Mouse (Mus musculus): Measurements from ENCODE around the gene Arhgap35.

Gene Arhgap35

DNA sequence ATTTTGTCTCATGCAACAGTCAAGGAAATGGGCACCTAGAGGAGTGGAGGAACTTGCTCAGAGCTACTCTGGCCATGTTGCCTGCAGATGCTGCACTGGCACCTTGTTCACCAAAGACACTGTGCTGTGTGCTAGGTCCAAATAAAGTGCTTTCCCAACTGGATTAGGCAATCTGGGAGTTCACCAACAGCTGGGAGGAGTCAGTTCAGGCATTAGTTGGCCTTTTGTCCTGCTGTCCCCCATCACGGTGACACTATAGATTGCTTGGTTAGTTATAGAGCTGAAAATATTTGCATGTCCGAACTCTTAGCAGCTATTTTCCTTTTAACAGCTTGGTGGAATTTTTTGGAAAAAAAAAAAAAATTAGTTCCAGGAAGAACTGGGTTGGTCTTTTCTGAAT, 88.8 kb downstream of the Arhgap35 start:
- DNase-seq (ENCODE audit: extremely low read depth, low read depth, low spot score), result no peak

DNA sequence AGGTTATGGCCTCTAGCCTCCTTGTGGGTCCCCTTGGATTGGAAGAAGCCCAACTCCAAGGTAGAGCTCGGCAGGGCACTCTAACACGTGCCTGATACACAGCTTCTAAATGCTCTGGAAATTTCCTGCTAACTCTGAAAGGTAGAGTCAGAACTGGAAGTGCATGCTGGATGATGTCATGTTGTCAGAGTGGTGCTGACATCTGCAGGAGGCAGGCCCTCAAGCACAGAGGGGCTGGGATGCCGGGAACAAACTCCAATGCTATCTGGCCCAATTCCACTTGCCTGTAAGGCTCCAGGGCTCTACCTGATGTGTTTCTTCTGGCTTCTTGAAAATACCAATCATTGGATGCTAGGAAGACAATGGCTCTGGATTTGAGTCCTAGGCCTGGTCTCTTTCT, 89.3 kb downstream of the Arhgap35 start:
- no peak for DNase-seq (ENCODE audit: extremely low read depth, low read depth, low spot score)

DNA sequence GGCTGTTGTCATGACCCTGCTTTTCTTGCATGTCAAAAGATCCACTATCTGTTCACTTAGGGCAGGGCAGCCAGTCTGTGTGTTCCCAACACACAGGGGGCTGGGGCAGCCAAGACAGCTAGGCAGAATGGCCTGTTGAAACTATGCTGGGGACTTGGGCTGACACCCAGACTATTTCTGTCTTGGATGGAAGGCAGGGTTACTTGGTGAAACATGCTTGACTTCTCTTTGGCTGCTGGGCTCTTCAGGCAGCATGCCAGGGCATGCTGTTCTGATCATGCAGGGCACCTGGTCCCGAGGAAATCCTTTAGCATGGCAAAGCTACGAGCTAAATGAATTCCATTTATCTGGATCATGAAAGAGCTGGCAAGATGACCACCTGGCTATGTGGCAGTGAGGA, 90.5 kb downstream of the Arhgap35 start:
- DNase-seq (ENCODE audit: extremely low read depth, low read depth, low spot score), result peak; percentile 71

DNA sequence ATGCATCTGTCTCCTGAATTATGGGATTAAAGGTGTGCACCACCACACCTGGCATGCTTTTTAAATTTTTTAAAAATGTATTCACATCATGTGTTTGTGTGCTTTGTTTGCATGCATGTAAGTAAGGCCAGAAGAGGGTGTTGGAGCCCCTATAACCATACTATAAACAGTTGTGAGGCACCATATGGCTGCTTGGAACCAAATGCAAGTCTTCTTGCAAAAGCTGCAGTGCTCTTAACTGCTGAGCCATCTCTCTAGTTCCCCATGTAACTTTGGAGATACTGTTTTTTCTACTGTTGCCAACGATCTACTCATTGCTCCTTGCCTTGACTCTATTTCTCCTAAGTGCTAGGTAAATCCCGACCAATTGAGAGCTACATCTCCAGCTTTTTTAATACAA, 95.5 kb downstream of the Arhgap35 start:
- no peak for DNase-seq (ENCODE audit: extremely low read depth, low read depth, low spot score)

DNA sequence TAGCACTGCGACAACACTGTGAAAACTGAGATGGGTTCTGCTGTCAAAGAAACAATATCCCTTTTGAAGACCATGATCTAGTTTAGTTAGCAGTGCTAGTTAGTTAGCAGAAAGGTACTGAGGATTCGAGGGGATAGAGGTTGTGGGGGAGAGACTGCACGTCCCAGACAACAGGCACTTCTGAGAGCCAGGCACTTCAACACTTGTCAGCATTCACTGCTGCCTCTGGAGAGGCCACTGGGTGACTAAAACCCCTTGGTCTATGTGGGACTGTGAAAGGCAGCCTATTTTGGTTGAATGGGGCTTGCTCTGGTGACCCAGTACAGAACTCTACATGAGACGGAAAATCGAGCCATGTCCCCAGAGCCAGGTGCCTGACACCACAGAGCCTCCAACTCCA, 97.6 kb downstream of the Arhgap35 start:
- no peak for DNase-seq (ENCODE audit: extremely low read depth, low read depth, low spot score)

DNA sequence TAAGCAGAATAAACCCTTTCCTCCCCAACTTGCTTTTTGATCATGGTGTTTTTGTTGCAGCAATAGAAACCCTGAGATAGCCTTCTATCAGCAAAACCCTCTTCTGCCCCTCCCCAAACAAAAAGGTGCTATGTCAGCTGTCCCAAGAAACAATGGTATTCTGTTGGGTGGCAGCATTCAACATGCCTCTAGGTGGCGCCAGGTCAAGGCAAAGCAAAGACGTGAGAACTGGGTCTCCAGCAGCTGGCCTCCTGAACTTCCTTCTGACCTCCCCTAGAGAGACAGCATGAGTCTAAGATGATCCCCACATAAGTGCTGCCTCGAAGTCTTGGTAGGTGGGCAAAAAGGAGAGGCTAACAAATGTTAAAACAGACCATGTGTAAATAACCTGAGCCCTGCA, 107.5 kb downstream of the Arhgap35 start:
- no peak for DNase-seq (ENCODE audit: extremely low read depth, low read depth, low spot score)

DNA sequence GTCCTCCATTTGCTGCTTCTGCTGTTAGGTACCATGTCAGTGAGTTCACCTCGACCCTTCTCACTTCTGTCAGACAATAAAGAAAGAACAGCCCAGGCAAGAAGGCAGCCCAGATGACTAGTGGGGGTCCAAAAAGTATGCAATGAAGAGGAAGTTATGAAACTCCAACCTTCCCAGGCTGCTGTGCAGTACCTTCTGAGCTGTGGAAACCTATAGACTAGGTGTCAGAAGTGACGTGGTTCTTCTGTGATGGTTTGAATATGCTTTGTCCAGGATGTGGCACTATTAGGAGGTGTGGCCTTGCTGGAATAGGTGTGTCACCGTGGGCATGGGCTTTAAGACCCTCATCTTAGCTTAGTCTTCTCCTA, 109.6 kb downstream of the Arhgap35 start:
- DNase-seq (ENCODE audit: extremely low read depth, low read depth, low spot score), result no peak

DNA sequence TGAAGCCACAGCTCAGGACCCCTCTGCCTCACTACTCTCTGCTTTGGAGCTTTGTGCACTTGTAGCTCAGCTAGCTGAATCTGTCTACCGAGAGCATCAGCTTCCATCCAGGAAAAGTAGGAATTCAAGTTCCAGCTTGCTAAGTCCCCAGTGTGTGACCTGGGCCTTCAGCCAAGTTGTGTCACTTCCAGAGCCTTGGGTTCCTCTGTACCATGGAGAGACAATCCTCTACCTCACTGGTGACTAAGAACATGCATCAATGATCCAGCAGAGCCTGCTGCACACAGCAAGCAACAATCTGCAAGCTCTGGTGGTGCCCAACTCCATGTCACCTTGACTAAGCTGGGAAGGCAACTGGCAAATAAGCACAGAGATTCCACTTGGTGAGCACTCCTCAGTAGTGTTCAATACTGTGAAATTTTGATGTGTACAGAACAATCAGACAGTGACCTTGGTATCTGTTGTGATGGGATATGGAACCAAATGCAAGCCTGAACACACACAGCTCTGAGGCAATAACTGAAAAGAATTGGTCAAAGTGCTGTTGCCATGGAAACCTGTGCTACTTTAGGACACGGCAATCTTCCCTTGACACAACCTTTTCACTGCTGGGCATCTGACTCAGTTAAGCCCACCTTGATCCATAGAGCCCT, 110.1 kb downstream of the Arhgap35 start:
- no peak for DNase-seq (ENCODE audit: extremely low read depth, low read depth, low spot score)

DNA sequence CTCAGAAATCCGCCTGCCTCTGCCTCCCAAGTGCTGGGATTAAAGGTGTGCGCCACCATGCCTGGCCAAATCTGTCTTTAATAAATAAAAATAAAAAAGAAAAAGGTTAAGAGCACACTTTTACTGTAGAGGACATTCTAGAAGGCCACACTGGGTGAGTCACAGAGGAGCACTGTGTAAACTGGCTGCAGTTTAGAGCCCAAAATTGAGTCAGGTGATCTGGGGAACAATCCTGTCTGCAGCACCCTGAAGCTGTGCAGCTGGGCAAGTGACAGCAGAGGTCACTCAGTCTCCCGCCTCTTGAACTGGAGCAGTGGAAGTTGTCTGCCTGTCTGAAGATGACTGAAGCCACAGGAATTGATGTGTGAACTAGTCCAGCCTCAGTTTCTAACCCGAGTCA, 113.2 kb downstream of the Arhgap35 start:
- DNase-seq (ENCODE audit: extremely low read depth, low read depth, low spot score), result no peak

DNA sequence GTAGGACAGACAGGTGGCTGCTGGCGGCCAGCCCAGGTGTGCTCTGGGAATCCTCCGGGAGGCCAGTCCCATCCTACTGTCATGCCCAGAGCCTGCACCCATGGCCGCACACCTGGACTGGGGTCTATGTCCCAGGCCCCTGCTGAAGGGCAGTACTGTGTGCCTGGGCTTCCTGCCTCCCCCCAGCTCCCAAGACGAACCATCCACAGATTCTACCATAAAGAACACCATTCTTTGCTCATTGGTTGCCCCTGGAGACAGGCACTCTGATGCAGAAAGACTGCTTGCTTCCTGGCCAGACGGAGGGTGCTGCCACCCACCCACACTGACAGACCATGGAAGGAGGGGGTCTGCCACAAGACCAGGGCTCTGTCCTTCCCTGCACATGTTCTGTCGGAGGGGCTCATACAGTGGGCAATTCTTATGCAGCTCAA, 115.1 kb downstream of the Arhgap35 start:
- no peak for DNase-seq (ENCODE audit: extremely low read depth, low read depth, low spot score)

DNA sequence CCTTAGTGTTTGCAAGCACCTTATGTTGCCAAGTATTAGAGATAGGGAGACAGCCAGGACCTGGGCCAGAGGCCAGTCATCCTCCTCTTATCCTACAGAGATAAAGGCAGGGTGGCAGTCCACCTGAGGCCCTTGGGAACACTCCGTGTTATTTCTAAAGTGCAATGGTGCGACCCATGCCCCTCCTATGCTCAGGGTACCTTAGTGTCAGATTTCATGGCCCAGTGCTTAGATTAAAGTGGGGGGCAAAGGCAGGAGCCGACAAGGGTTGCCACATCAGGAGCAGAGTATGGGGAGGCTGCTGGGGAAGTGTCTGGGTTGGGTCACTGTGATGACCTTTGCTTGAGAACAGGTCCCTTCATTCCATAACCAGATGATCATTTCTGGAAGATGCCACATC, 118.5 kb downstream of the Arhgap35 start:
- DNase-seq (ENCODE audit: extremely low read depth, low read depth, low spot score), result no peak

DNA sequence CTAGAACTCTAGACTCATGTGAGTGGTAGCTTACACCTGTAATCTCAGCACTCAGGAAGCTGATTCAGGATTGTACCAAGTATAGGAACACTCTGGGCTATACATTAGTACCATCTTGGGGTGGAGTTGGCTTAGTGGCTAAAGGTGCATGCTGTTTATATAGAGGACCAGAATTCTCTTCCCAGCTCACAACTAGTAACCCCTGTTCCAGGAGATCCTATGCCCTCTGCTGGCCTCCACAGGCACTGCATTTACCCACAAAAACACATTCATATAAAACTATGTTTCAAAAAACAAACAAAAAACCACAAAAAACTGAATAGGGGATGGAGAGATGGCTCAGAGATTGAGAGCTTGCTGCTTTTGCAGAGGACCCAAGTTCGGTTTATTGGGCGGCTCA, 121.4 kb downstream of the Arhgap35 start:
- no peak for DNase-seq (ENCODE audit: extremely low read depth, low read depth, low spot score)

DNA sequence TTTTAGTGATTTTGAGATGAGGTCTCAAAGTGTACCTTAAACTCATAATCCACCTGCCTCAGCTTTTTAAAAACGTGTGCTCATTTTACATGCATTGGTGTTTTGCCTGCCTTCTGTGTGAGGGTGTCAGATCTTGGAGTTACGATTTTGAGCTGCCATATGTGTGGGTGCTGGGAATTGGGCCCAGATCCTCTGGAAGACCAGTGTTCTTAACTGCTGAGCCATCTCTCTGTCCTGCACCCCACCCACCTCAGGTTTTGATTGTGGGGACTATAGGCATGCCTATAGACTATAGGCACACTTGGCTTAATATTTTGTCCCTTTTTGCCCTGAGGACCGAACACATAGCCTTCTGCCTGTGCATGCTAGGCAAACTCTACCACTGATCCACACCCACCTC, 122.6 kb downstream of the Arhgap35 start:
- no peak for DNase-seq (ENCODE audit: extremely low read depth, low read depth, low spot score)

DNA sequence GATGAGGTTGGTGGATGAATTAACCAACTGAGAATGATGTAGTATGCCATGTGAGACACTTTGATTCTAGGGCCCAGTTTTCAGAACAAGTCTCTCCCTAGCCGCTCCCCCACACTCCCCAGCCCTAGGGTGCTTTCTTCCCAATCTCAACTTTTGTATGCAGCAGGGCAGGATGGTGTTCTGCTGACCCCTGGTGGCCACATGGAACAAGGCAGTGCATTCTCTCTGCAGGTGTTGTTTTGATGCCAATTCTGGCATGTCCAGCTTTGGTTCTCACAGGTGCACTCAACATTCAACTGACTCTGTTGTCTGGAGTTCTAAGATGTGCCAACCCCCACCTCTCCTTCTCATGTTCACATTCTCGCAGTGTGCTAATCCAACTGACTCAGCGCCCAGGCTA, 123.0 kb downstream of the Arhgap35 start:
- no peak for DNase-seq (ENCODE audit: extremely low read depth, low read depth, low spot score)

DNA sequence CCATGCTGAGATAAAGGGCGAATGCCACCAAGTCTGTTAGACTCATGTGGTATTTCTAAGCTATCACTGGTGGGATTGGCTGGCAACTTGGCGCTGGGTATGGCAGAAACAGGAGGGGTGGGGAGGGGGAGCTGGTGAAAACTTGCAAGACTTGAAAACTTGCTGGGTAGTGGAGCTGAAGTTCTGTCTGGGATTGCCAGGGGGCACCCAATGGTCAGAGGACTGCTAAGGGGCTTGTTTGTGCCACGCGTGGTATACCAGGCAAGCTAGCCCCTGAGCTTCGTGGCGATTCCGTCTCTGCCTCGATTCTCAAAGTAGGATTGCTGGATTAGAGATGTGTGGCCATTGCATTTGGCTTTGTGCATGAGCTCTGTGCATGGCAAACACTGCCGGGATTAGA, 124.8 kb downstream of the Arhgap35 start:
- DNase-seq (ENCODE audit: extremely low read depth, low read depth, low spot score), result no peak

DNA sequence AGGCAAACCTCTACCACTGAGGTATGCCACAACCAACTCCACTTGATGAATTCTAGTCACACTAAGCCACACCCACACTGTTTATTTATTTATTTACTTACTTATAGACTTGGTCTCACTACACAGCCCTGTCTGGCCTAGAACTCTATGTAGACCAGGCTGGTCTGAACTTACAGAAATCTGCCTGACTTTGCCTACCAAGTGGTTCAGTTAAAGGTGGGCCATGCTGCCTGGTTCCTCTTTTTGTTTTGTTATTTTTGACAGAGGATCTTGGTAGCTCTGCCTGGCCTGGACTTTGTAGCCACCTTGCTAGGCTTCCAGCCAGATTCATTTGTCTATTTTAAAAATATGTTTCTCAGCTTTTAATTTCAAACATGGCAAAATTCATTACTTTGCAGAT, 126.0 kb downstream of the Arhgap35 start:
- no peak for DNase-seq (ENCODE audit: extremely low read depth, low read depth, low spot score)

DNA sequence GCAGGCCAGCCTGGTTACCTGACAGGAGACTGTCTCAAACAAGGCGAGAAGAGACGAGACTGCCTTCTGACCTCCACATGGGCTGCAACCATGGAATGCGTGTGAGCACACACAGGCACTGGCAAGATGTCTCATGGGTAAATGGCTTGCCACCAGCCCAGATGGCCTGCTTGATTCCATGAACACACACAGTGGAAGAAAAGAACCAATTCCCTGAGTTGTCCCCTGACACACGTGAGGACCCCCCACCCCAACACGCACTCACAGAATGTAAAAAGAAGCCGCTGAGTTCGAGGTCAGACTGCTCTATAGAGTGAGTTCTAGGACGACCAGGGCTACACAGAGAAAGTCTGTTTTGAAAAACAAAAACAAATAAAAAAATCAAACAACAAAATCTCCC, 137.2 kb downstream of the Arhgap35 start, which contains the start of gene Npas1:
Npas1 (minus strand) TSS at position 101 of the 400 bp plus-strand sequence.
- no peak for DNase-seq (ENCODE audit: extremely low read depth, low read depth, low spot score)

DNA sequence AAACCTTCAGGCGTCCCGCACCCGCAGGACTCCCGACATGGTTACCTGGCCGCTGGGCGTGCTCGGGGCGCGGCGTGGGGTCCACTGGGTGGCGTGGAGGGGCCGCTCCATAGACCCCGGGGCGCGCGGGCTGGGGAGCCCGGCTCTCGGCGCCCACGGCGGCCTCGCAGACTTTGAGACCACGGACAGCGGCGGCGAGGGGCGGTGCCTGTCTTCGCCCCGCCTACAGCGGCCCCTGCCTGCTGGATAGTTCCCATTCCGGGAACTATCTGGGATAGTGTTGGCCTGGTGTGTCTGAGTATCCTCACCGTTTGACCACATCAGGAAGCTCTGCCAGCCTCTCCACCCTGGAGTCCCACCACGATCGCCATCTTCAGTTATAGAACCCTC, 138.2 kb downstream of the Arhgap35 start:
- DNase-seq (ENCODE audit: extremely low read depth, low read depth, low spot score), result no peak

DNA sequence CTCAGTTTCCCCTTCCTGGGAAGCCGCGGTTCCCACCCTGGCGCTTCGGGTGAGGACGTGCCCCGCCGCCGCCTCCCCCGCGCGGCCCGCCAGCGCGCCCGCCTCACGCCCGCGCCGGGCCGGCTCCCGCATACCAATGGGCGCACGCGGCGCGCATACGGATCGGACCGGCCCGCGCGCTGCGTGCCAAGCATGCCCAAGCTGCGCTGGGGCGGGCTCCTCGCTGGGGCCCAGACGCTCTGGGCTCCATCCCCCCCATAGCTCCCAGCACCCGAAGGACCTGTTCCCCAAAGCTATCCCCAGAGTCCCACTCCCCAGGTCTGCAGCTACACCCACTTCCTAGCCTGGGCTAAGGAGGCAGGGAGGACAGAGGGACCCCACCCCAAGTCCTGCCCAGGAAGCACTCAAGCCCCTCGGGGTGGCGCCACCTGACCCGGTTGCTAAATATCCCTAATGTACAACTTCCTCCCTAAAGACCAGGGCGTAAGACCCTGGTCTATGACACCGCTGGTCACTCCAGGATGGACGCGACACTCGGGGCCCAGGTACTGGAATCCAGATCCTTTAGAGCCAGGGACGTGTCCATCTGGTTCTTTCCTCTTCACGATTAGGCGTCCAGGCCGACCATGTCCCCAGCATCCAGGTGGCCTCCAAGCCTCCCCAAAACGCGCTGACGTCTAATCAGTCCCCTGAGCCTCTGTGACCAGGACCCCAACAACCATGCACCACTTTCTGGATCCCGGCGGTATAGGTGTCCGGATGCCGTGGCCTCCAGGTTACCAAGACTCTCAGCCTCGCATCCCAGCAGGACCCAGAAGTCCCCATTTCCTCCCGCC, 138.8 kb downstream of the Arhgap35 start:
- DNase-seq (ENCODE audit: extremely low read depth, low read depth, low spot score), result no peak

DNA sequence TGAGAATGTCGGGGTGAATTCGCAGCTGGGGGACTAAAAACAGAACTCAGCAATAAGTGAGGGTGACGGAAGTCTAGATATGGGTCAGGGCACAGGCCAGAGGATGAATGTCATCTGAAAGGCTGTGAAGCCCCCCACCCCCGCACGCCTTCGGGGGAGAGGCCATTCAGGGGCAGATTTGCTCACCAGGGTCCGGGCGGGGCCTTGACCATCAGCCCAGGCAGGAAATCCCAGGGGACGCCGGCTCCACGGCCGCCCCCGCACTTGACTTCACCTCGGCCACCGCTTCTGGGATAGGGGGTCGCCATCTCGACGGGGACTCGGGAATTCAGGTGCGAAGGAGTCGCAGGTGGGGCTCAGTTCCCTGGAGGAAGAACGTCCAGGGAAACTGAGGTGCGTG, 139.5 kb downstream of the Arhgap35 start:
- no peak for DNase-seq (ENCODE audit: extremely low read depth, low read depth, low spot score)

DNA sequence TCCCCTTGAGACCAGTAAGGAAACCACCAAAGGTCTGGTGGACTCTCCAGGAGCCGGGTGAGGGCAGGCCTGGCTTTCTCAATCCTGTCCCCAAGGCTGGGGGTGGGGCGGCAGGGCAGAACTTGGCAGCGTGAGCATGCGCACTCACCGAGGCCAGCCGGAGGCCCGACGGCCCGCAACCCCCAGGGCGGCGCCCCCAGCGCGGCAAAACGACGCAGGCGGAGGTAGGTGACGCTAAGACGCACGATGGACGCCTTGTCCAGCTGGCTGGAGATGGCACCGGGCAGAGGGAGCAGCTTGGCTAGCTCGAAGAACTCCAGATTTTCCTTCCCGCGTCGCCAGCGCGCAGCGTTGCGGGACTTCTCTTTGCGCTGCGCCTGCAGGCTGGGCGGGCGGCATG, 140.3 kb downstream of the Arhgap35 start:
- no peak for DNase-seq (ENCODE audit: extremely low read depth, low read depth, low spot score)

DNA sequence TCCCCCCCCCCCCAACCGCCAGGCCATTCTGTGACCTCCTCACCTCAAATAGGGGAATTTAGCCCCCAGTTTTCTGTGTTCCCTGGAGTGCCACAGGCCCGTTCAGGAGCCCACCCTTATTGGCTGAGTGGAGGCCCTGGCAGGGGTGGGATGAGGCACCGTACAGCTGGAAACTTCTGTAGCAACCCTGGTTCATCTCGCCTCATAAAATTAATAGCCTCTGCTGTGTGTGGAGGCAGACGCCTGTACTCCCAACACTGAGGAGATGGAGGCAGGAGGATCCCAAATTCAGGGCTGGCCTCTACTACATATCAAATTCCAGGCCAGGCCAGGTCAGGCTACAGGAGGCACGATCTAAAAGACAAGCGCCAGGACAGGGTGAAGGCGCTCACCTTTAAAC, 140.9 kb downstream of the Arhgap35 start:
- DNase-seq (ENCODE audit: extremely low read depth, low read depth, low spot score), result no peak

Measured in fat pad, adult 2 months (tissue).